Mouse (Mus musculus): Measurements from ENCODE around the gene Senp1.

Gene Senp1

GRCm38 (mm10) chr15:98002113-98002990 is 91.2 kb downstream of the Senp1 start:
- no peak for DNase-seq (ENCODE audit: low read depth, low spot score)

GRCm38 (mm10) chr15:98001321-98002112 is 92.0 kb downstream of the Senp1 start:
- DNase-seq (ENCODE audit: low read depth, low spot score) = no peak

- DNase-seq (ENCODE audit: low read depth, low spot score) = no peak
Measured at GRCm38 (mm10) chr15:97999991-98000390, 93.6 kb downstream of the Senp1 start.

GRCm38 (mm10) chr15:97999546-97999945 is 94.0 kb downstream of the Senp1 start:
- DNase-seq (ENCODE audit: low read depth, low spot score) = no peak

GRCm38 (mm10) chr15:97996716-97997256 is 96.8 kb downstream of the Senp1 start:
- DNase-seq (ENCODE audit: low read depth, low spot score) = peak; percentile 64

- peak; percentile 90 for DNase-seq (ENCODE audit: low read depth, low spot score)
Measured at GRCm38 (mm10) chr15:97992712-97993286, 100.7 kb downstream of the Senp1 start.

- DNase-seq (ENCODE audit: low read depth, low spot score) = no peak
Measured at GRCm38 (mm10) chr15:97992027-97992711, 101.4 kb downstream of the Senp1 start.

- no peak for DNase-seq (ENCODE audit: low read depth, low spot score)
Measured at GRCm38 (mm10) chr15:97991285-97991895, 102.2 kb downstream of the Senp1 start.

- no peak for DNase-seq (ENCODE audit: low read depth, low spot score)
Measured at GRCm38 (mm10) chr15:97990721-97991120, 102.8 kb downstream of the Senp1 start.

- no peak for DNase-seq (ENCODE audit: low read depth, low spot score)
Measured at GRCm38 (mm10) chr15:97990124-97990523, 103.4 kb downstream of the Senp1 start.

GRCm38 (mm10) chr15:97989544-97989943 is 104.0 kb downstream of the Senp1 start:
- DNase-seq (ENCODE audit: low read depth, low spot score) = no peak
